Mouse (Mus musculus) hindbrain, embryonic 13.5 days (tissue): ENCODE results near the gene E2f3. TPM values are rescaled to one million over a fixed set of nuclear protein-coding genes. Genes with fewer than 3 reads are reported as not detected.

Experiments used
- ATAC-seq: fragments of 200-750 bp; cut with Nextera tagmentation; 2 replicates; pipeline ENCODE4 v1.8.0; 2017; ENCODE audit warnings: moderate TSS enrichment; ENCODE audit not compliant: low FRiP score
- H3K27ac ChIP-seq: fragments of 300-500 bp; sonication (generic); 2 replicates; pipeline ENCODE4 v1.5.1; 2015; ENCODE audit warnings: inconsistent platforms, mild to moderate bottlenecking, moderate library complexity
- H3K27me3 ChIP-seq: fragments of 300-500 bp; sonication (generic); 2 replicates; pipeline ENCODE4 v1.6.1; 2015; ENCODE audit warnings: mild to moderate bottlenecking, inconsistent platforms
- H3K36me3 ChIP-seq: fragments of 300-500 bp; sonication (generic); 2 replicates; pipeline ENCODE4 v1.6.1; 2015; ENCODE audit warnings: mild to moderate bottlenecking, inconsistent platforms
- H3K4me1 ChIP-seq: fragments of 300-500 bp; sonication (generic); replicated peaks from 2 replicates; pipeline ENCODE4 v1.6.1; 2015; ENCODE audit warnings: inconsistent platforms
- H3K4me2 ChIP-seq: fragments of 300-500 bp; sonication (generic); 2 replicates; pipeline ENCODE4 v1.6.1; 2015; ENCODE audit warnings: inconsistent platforms, mild to moderate bottlenecking, moderate library complexity
- H3K4me3 ChIP-seq: fragments of 300-500 bp; sonication (generic); 2 replicates; pipeline ENCODE4 v1.5.1; 2015; ENCODE audit warnings: mild to moderate bottlenecking, inconsistent platforms
- H3K9ac ChIP-seq: fragments of 300-500 bp; sonication (generic); 2 replicates; pipeline ENCODE4 v1.6.1; 2015; ENCODE audit warnings: mild to moderate bottlenecking, inconsistent platforms
- H3K9me3 ChIP-seq: fragments of 300-500 bp; sonication (generic); 2 replicates; pipeline ENCODE4 v1.6.1; 2016; ENCODE audit warnings: inconsistent platforms
- WGBS: fragments of 180-500 bp; shearing (Covaris S2); methylation state at CpG from one replicate; pipeline ENCODE4 v1.1.7; 2015; 5-methylcytosine and 5-hydroxymethylcytosine counted together
- polyA plus RNA-seq: library from polyadenylated mRNA; unstranded; fragments of >200 nt; fragmentation: Nextera tagmentation; extraction: Ambion mirVana; gene quantifications from 2 replicates; pipeline ENCODE4 v1.2.1, GENCODE M21; 2015

Gene E2f3
- polyA plus RNA-seq, 1 experiment from 2014 or later: 4.9 TPM

DNA sequence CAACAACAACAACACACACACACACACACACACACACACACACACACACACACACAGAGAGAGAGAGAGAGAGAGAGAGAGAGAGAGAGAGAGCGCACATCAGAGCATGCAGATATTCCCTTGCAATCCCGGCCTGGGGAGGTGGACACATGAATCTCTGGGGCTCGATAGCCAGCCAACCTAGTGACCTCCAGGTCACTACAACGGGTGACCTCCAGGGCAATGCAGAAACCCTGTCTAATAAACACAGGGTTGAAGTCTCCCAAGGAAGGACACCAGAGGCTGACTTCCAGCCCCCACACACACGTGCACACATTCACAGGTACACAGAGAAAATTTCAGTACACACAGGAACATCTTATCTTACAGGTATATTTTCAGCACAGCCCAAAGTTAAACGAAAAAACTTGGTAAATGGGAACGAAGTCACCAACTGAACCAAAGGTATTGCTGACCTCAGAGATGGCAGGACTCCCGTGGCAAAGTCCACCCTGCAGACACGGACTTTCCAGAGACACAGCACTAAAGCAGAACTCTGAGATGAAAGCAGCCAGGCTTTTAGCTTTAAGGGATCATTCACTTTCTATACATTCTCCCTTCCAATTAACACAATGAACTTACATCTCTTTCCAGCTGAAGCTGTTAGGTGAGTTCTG is 40.8 kb downstream of the E2f3 start:
- ATAC-seq: no peak
- no peak overlapping the region for H3K9ac ChIP-seq
- 77% methylated on average over 9 of the region's 9 CpGs for WGBS
- 0 out of 2 replicates have a peak, but pooled peaks cover 3% of the 10 kb centered on the region for H3K36me3 ChIP-seq
- no peak overlapping the region for H3K4me3 ChIP-seq
- H3K4me2 ChIP-seq: no peak overlapping the region
- H3K27me3 ChIP-seq: no peaks in the 10 kb centered on the region
- no peaks in the 10 kb centered on the region for H3K9me3 ChIP-seq
- H3K4me1 ChIP-seq: no peaks in the 10 kb centered on the region
- no peak overlapping the region for H3K27ac ChIP-seq

DNA sequence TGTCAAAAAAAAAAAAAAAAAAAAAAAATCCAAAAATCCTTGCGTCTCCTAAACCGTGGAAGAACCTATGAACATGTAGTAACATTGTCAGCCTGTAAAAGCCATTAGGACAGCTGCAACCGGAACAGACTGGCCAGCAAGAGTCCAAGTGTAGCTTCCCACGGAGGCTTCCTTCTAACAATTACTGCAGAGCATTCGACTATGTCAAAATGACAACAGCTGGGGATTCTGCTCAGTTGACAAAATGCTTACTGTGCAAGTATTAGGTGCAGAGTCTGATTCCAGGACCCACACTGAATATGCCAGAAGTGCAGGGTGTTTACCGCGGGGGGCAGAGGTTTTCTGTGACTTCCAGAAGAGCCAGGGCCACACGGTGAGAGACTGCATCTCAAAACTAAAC is 41.4 kb downstream of the E2f3 start:
- Histone ChIP-seq H3K27me3 (no peaks in the 10 kb centered on the region), H3K36me3 (0 out of 2 replicates have a peak, but pooled peaks cover 3% of the 10 kb centered on the region), H3K9ac (no peak overlapping the region), H3K4me1 (no peaks in the 10 kb centered on the region), H3K4me2 (no peak overlapping the region), H3K9me3 (no peaks in the 10 kb centered on the region), H3K27ac (no peak overlapping the region), H3K4me3 (no peak overlapping the region)
- WGBS: 83% methylated on average over 8 of the region's 8 CpGs
- no peak for ATAC-seq

DNA sequence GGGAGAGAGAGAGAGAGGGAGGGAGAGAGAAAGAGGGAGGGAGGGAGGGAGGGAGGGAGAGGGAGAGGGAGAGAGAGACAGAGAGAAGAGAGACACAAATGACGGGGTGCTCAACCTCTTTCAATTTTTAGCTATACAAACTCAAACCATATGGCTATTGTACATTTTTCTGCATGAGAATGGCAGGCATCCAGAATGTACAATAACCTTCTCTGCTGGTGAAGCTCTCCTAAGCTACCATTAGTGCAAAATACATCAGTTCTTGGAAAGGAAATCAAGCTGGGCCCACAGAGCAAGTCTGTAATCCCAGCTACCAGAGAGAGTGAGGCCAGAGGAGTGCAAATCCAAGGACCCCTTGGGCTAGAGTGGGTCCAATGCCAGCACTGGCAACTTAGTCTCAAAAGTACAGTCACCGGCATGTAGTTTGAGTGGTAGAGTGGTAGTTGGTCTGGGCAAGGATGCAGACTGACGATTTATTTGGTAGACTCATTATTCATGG is 42.3 kb downstream of the E2f3 start:
- no peak for ATAC-seq
- no peak overlapping the region for H3K27ac ChIP-seq
- H3K9ac ChIP-seq: no peak overlapping the region
- H3K27me3 ChIP-seq: no peaks in the 10 kb centered on the region
- H3K4me3 ChIP-seq: no peak overlapping the region
- H3K9me3 ChIP-seq: no peaks in the 10 kb centered on the region
- 0 out of 2 replicates have a peak, but pooled peaks cover 3% of the 10 kb centered on the region for H3K36me3 ChIP-seq
- H3K4me2 ChIP-seq: no peak overlapping the region
- WGBS: 72% methylated on average over 3 of the region's 3 CpGs
- H3K4me1 ChIP-seq: no peaks in the 10 kb centered on the region; the same call in 1 of the 2 replicates

DNA sequence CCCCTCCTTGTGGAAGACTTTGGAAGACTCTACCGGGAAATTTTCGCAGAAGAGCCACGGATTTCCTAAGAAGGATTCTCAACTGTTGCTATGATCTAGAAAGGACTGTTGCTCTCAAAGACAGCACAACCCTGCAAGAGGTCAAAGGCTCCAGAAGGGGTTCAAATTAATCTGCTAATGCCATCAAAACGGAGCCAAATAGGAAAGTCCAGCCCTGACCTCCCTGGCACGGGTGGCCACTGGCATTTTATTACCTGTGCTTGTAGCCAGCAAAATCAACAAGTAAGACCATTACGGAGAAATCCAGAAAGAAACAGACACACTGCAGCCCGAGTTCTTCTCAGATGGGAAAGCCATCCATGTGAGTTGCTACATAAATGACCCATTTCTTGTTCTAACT is 45.8 kb downstream of the E2f3 start:
- no peak for ATAC-seq
- H3K36me3 ChIP-seq: peaks cover 6% of the 10 kb centered on the region; the same call in 1 of the 2 replicates
- no peaks in the 10 kb centered on the region; the same call in 1 of the 2 replicates for H3K4me1 ChIP-seq
- WGBS: 88% methylated on average over 7 of the region's 7 CpGs
- no peak overlapping the region for H3K4me3 ChIP-seq
- H3K9me3 ChIP-seq: no peaks in the 10 kb centered on the region
- no peaks in the 10 kb centered on the region for H3K27me3 ChIP-seq
- H3K4me2 ChIP-seq: no peak overlapping the region
- no peak overlapping the region for H3K9ac ChIP-seq
- no peak overlapping the region for H3K27ac ChIP-seq

DNA sequence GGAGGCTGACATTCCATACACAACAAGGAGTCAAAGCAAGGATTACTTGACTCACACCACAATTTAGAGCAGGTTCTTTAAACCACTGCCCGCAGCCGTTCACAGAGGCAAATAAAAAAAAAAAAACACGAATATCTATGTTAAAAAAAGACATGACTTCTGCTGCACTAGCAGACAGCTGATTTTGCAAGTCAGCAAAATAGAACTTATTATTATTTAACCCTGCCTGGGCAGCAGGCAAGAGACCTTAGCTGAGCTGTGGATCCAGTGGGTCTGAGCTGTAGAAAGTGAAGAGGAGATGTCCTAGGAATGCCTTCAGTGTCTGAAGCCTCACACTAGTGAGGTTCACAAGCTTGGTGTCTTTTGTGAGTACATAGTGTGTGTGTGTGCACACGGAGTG is 46.5 kb downstream of the E2f3 start:
- WGBS: 91% methylated on average over 4 of the region's 4 CpGs
- Histone ChIP-seq H3K4me1 (no peaks in the 10 kb centered on the region; the same call in 1 of the 2 replicates), H3K4me3 (no peak overlapping the region), H3K9me3 (no peaks in the 10 kb centered on the region), H3K27ac (no peak overlapping the region), H3K36me3 (peaks cover 6% of the 10 kb centered on the region; the same call in 1 of the 2 replicates), H3K4me2 (no peak overlapping the region), H3K9ac (no peak overlapping the region), H3K27me3 (no peaks in the 10 kb centered on the region)
- ATAC-seq: no peak

DNA sequence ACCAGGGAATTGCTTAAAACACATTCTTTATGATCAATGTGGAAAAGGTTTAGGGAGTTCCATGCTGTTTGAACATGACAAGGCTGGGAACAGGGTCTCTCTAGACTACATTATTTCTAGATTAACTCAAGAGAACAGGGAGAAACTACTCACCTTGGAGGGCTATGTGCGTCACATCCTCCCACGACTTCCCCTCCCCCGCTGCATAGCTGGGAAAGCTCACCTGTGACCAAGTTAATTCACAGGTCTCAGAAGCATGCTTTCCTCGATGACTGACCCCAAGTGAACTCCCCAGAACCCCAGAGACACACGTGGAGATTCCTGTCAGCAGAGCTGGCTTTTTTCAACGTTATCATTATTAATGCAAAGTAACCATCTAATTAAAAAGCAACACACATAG is 47.1 kb downstream of the E2f3 start:
- H3K9ac ChIP-seq: no peak overlapping the region
- 83% methylated on average over 6 of the region's 6 CpGs for WGBS

DNA sequence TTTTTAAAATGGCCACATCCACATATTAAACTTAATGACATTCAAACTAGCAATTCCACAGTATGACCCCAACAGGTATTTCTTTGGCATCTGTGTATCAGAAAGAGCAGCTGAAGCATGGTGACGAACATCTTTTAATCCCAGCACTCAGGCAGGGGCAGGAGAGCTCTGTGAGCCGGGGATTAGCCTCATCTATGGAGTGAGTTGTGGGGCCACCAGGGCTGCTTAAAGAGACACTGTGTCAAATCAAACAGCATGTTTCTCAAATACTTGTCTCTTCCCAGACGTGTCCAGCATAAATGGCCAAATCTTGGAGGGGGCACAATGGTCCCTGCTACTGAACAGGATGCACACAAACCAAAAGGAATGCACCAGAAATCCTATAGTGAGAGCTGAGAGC is 59.7 kb downstream of the E2f3 start:
- H3K27ac ChIP-seq: no peak overlapping the region
- H3K4me2 ChIP-seq: no peak overlapping the region
- H3K9ac ChIP-seq: no peak overlapping the region
- H3K4me1 ChIP-seq: 0 out of 2 replicates have a peak, but pooled peaks cover 5% of the 10 kb centered on the region
- H3K36me3 ChIP-seq: no peaks in the 10 kb centered on the region
- H3K9me3 ChIP-seq: no peaks in the 10 kb centered on the region
- no peak overlapping the region for H3K4me3 ChIP-seq
- H3K27me3 ChIP-seq: no peaks in the 10 kb centered on the region
- ATAC-seq: no peak
- WGBS: 80% methylated on average over 3 of the region's 3 CpGs

More for the DNA sequence above, 47.1 kb downstream of the E2f3 start:
- Histone ChIP-seq H3K4me2 (no peak overlapping the region), H3K27me3 (no peaks in the 10 kb centered on the region), H3K27ac (no peak overlapping the region), H3K9me3 (no peaks in the 10 kb centered on the region), H3K4me3 (no peak overlapping the region), H3K36me3 (peaks cover 6% of the 10 kb centered on the region; the same call in 1 of the 2 replicates), H3K4me1 (no peaks in the 10 kb centered on the region; the same call in 1 of the 2 replicates)
- no peak for ATAC-seq

DNA sequence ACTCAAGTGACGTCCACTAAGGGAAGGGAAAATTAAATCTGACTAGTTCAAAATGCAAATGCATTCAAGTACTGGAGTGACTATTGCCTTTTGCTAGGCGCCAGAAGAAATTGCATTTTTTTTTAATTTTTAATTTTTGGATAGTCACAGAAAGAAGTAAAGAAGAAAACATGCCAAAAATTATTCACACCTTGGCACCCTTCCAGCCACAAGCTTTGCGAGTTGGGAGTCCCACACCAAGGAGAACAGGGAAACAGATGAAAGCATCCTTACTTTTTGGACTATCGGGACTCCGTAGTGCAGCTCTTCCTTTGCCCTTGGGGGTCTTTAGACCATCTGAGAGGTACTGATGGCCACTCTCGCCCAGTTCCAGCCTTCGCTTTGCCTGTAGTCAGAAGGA is 66.0 kb downstream of the E2f3 start:
- ATAC-seq: no peak
- no peak overlapping the region for H3K9ac ChIP-seq
- H3K36me3 ChIP-seq: peaks cover 14% of the 10 kb centered on the region
- 92% methylated on average over 7 of the region's 7 CpGs for WGBS
- no peak overlapping the region for H3K4me2 ChIP-seq
- H3K27me3 ChIP-seq: no peaks in the 10 kb centered on the region
- no peaks in the 10 kb centered on the region for H3K9me3 ChIP-seq
- H3K4me1 ChIP-seq: 0 out of 2 replicates have a peak, but pooled peaks cover 5% of the 10 kb centered on the region
- no peak overlapping the region for H3K4me3 ChIP-seq
- no peak overlapping the region for H3K27ac ChIP-seq

DNA sequence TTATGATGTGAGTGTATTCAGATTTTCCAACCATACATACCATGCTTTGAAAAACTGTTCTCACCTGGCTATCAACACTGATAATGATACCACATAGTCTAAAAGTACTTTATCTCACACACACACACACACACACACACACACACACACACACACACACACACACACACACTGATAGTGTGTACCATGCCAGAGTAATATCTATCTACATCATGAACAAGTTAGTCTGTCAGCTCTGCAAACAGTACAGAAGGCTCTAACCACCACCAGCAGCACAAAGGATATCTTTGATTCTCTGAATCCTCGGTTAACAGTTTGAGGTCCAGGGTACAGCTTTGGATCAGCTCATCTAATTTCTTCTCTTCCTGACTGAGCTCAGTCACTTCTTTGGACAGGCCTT is 69.3 kb downstream of the E2f3 start:
- Histone ChIP-seq H3K27me3 (no peaks in the 10 kb centered on the region), H3K4me3 (no peak overlapping the region), H3K4me1 (no peaks in the 10 kb centered on the region), H3K4me2 (no peak overlapping the region), H3K36me3 (peaks cover 39% of the 10 kb centered on the region), H3K27ac (no peak overlapping the region), H3K9me3 (no peaks in the 10 kb centered on the region), H3K9ac (no peak overlapping the region)
- no peak for ATAC-seq
- WGBS: 79% methylated on average over 1 of the region's 1 CpGs

DNA sequence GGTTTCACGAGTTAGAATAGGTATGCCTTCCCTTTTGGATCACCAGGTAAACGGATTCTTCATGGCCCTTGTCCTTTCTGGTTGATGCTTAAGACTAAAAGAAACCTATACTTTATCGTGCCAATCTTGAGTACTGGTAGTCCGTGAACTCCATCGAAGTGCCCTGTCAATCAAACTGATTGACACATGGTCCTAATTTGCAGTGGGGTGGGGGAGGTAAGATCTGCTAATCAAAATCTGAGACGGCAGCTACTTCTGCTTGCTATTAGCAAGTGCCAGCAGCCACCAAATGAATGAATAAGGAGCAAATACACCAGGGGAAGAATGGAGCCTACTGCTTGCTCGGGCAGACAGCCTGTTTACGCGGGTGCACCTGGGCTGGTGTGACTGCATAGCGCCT is 72.3 kb downstream of the E2f3 start:
- no peak for ATAC-seq
- Histone ChIP-seq H3K27me3 (no peaks in the 10 kb centered on the region), H3K4me1 (no peaks in the 10 kb centered on the region), H3K4me3 (no peak overlapping the region), H3K36me3 (peaks cover 58% of the 10 kb centered on the region), H3K4me2 (no peak overlapping the region), H3K27ac (no peak overlapping the region), H3K9ac (no peak overlapping the region), H3K9me3 (no peaks in the 10 kb centered on the region)
- 87% methylated on average over 10 of the region's 10 CpGs for WGBS

DNA sequence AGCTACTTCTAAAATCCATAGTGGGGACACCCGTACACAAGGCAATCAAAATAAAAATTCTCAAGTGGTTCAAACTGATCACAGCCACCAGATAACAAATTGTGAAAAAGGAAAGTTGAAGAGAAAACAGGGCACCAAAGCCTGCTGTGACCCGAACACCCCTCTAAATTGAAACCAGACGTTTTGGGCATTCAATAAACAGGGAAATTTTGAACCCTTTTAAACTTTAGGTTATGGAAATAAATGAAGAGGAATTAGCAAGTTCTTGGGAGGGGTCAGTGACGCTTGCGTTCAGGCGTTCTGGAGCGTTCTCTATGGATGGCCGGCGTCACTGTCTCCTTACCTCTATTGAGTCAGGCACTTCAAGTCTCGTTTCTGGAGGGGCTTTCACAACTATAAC is 72.8 kb downstream of the E2f3 start:
- Histone ChIP-seq H3K9me3 (no peaks in the 10 kb centered on the region), H3K4me2 (no peak overlapping the region), H3K27ac (no peak overlapping the region), H3K4me3 (no peak overlapping the region), H3K36me3 (peaks cover 59% of the 10 kb centered on the region), H3K9ac (no peak overlapping the region), H3K4me1 (no peaks in the 10 kb centered on the region), H3K27me3 (no peaks in the 10 kb centered on the region)
- ATAC-seq: no peak
- 86% methylated on average over 10 of the region's 10 CpGs for WGBS

DNA sequence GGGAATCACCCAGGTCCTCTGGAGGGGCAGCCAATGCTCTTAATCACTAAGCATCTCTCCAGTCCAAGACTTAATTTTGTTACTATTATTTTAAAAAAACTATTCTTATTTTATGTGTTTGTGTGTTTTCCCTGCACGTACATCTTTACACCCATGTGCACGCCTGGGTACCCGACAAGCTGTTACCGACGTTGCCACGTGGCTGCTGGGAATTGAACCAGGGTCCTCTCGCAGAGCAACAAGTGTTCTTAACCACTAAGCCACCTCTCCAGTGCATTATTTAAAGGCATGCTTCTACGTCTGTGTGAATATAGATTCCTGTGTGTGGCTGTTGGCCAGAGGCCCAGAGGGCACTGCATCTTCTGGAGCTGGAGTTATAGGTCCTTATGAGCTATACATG is 73.6 kb downstream of the E2f3 start:
- Histone ChIP-seq H3K27ac (no peak overlapping the region), H3K27me3 (no peaks in the 10 kb centered on the region), H3K4me2 (no peak overlapping the region), H3K4me3 (no peak overlapping the region), H3K4me1 (no peaks in the 10 kb centered on the region), H3K36me3 (peaks cover 66% of the 10 kb centered on the region), H3K9me3 (no peaks in the 10 kb centered on the region), H3K9ac (no peak overlapping the region)
- ATAC-seq: no peak
- WGBS: 97% methylated on average over 8 of the region's 8 CpGs

DNA sequence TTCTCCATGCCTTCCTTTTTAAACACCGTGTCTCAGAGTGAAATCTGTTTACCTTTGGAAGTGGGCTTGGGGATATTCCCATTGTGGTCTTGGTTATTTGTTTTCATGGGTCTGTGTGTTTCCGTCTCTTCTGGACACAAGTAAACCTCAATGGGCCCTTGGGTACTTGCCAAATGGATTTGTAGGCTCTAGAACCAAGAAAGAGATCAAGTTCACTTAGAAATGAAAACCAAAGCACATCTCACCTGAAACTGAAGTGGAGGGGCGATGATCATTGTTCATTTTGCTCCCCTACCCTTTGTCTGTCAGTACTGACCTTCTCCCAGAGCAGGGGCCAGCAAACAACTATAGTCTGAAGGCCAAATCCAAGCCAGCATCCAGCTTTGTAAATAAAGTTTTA is 74.7 kb downstream of the E2f3 start:
- H3K36me3 ChIP-seq: peaks cover 73% of the 10 kb centered on the region
- H3K9me3 ChIP-seq: peaks cover 1% of the 10 kb centered on the region; the same call in 1 of the 2 replicates
- H3K27me3 ChIP-seq: no peaks in the 10 kb centered on the region
- ATAC-seq: no peak
- no peak overlapping the region for H3K4me3 ChIP-seq
- no peak overlapping the region for H3K4me2 ChIP-seq
- H3K4me1 ChIP-seq: no peaks in the 10 kb centered on the region
- no peak overlapping the region for H3K27ac ChIP-seq
- 97% methylated on average over 3 of the region's 3 CpGs for WGBS
- H3K9ac ChIP-seq: no peak overlapping the region
